Mouse (Mus musculus): Measurements from ENCODE around the gene Bmpr1a. TPM values are rescaled to one million over a fixed set of nuclear protein-coding genes. Genes with fewer than 3 reads are reported as not detected.

The Bmpr1a gene
- polyA plus RNA-seq, 1 experiment, result not detected

GRCm38 (mm10) chr14:34499664-34500063, 3.5 kb downstream of the Bmpr1a start:
- TF ChIP-seq FLI1 (IDR thresholded peaks at IDR 0.05; ENCODE audit: low read length) (no peak), GATA1 (IDR thresholded peaks at IDR 0.05; ENCODE audit: borderline replicate concordance, low read length) (no peak)
- peaks cover 13% of the 10 kb centered on the region for H3K4me1 ChIP-seq
- peaks cover 70% of the 10 kb centered on the region for H3K27me3 ChIP-seq (replicated peaks)

GRCm38 (mm10) chr14:34497346-34497745, 5.8 kb downstream of the Bmpr1a start:
- Histone ChIP-seq H3K9me3 (no peaks in the 10 kb centered on the region), H3K4me3 (replicated peaks) (no peak overlapping the region), H3K27me3 (replicated peaks) (peaks cover 51% of the 10 kb centered on the region), H3K4me1 (peaks cover 8% of the 10 kb centered on the region), H3K36me3 (replicated peaks; ENCODE audit: low read length) (no peaks in the 10 kb centered on the region)
- TF ChIP-seq GATA1 (IDR thresholded peaks at IDR 0.05; ENCODE audit: borderline replicate concordance, low read length) (no peak), FLI1 (IDR thresholded peaks at IDR 0.05; ENCODE audit: low read length) (no peak)

More at GRCm38 (mm10) chr14:34499664-34500063, 3.5 kb downstream of the Bmpr1a start:
- no peaks in the 10 kb centered on the region for H3K36me3 ChIP-seq (replicated peaks; ENCODE audit: low read length)
- H3K9me3 ChIP-seq, result no peaks in the 10 kb centered on the region
- H3K4me3 ChIP-seq (replicated peaks), result no peak overlapping the region

GRCm38 (mm10) chr14:34493682-34494081, 9.5 kb downstream of the Bmpr1a start:
- Histone ChIP-seq H3K36me3 (replicated peaks; ENCODE audit: low read length) (no peaks in the 10 kb centered on the region), H3K4me3 (replicated peaks) (no peak overlapping the region), H3K4me1 (no peaks in the 10 kb centered on the region), H3K9me3 (no peaks in the 10 kb centered on the region), H3K27me3 (replicated peaks) (peaks cover 25% of the 10 kb centered on the region)
- TF ChIP-seq GATA1 (IDR thresholded peaks at IDR 0.05; ENCODE audit: borderline replicate concordance, low read length), result no peak
- TF ChIP-seq FLI1 (IDR thresholded peaks at IDR 0.05; ENCODE audit: low read length), result no peak

- H3K4me1 ChIP-seq, result no peaks in the 10 kb centered on the region
- TF ChIP-seq GATA1 (IDR thresholded peaks at IDR 0.05; ENCODE audit: borderline replicate concordance, low read length) (no peak), FLI1 (IDR thresholded peaks at IDR 0.05; ENCODE audit: low read length) (no peak)
- H3K36me3 ChIP-seq (replicated peaks; ENCODE audit: low read length), result no peaks in the 10 kb centered on the region
- no peaks in the 10 kb centered on the region for H3K9me3 ChIP-seq
- H3K27me3 ChIP-seq (replicated peaks), result peaks cover 22% of the 10 kb centered on the region
- no peak overlapping the region for H3K4me3 ChIP-seq (replicated peaks)
Measured at GRCm38 (mm10) chr14:34492688-34493087, 10.5 kb downstream of the Bmpr1a start.

GRCm38 (mm10) chr14:34490965-34491364, 12.2 kb downstream of the Bmpr1a start:
- no peaks in the 10 kb centered on the region for H3K9me3 ChIP-seq
- H3K36me3 ChIP-seq (replicated peaks; ENCODE audit: low read length), result no peaks in the 10 kb centered on the region
- no peaks in the 10 kb centered on the region for H3K4me1 ChIP-seq
- H3K4me3 ChIP-seq (replicated peaks), result no peak overlapping the region
- peaks cover 11% of the 10 kb centered on the region for H3K27me3 ChIP-seq (replicated peaks)
- TF ChIP-seq GATA1 (IDR thresholded peaks at IDR 0.05; ENCODE audit: borderline replicate concordance, low read length) (no peak), FLI1 (IDR thresholded peaks at IDR 0.05; ENCODE audit: low read length) (no peak)

DNA sequence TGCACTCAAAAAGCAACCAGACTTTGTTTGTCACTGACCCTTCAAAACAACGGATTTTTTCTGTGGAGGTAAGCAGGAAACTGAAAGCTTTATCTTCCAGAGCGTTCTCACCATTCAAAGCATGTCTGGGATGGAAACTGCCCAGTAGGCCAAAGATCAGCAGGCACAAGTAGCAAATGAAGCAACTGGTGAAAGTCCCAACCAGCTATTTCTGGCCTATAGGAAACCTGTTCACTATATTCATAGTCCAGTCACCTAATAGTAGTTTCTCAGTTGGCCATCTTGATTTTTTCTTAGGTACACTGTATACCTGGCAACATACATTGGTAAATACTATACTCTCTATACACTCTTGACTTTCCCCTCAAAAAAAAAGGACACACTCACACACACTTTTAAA, 13.2 kb downstream of the Bmpr1a start:
- H3K4me1 ChIP-seq, result no peaks in the 10 kb centered on the region
- TF ChIP-seq FLI1 (IDR thresholded peaks at IDR 0.05; ENCODE audit: low read length), result no peak
- no peak for TF ChIP-seq GATA1 (IDR thresholded peaks at IDR 0.05; ENCODE audit: borderline replicate concordance, low read length)

GRCm38 (mm10) chr14:34486169-34486568, 17.0 kb downstream of the Bmpr1a start:
- no peaks in the 10 kb centered on the region for H3K36me3 ChIP-seq (replicated peaks; ENCODE audit: low read length)
- H3K27me3 ChIP-seq (replicated peaks), result peaks cover 4% of the 10 kb centered on the region
- H3K9me3 ChIP-seq, result no peaks in the 10 kb centered on the region
- no peak overlapping the region for H3K4me3 ChIP-seq (replicated peaks)
- H3K4me1 ChIP-seq, result no peaks in the 10 kb centered on the region
- TF ChIP-seq FLI1 (IDR thresholded peaks at IDR 0.05; ENCODE audit: low read length) (no peak), GATA1 (IDR thresholded peaks at IDR 0.05; ENCODE audit: borderline replicate concordance, low read length) (no peak)

More for the DNA sequence above, 13.2 kb downstream of the Bmpr1a start:
- peaks cover 11% of the 10 kb centered on the region for H3K27me3 ChIP-seq (replicated peaks)
- H3K4me3 ChIP-seq (replicated peaks), result no peak overlapping the region
- H3K9me3 ChIP-seq, result no peaks in the 10 kb centered on the region
- H3K36me3 ChIP-seq (replicated peaks; ENCODE audit: low read length), result no peaks in the 10 kb centered on the region

DNA sequence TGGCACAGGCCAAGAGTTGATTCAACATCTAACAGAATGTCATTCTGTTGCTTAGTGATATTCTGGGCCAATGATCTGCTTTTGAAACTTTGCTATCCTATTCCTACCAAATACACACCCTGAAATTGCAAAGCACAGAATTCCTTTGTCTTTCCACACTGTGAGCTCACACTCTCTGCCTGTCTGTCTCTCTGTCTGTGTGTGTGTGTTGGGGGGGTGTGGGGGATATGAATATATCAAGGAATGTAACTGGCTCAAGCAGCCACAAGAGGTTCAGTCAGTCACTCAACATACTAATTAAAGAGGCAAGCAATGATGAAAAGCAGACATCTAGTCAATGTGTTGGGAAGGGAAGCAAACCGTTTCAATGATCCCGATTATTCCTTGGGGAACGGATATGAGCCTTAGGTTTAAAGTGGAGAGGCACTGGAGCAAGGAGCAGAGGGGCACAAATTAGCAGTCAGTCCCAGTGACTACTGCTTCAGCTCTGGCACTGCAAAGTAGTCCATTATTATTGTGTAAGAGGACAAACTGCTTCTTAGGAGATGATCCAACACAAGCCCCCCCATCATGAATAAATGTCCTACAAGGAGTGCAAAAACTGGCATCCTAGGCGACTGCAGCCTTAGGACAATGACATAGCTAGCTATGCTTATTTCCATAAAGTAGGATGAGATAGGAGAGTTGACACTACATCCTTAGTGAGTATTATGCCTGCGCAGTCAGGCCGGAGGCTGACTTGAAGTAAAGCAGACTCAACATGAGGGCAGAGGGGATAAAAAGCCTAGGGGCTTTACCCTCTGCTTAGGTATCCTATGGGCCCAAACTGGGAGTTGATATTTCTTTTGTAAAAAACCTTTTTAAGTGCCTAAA, 19.4 kb downstream of the Bmpr1a start:
- Histone ChIP-seq H3K36me3 (replicated peaks; ENCODE audit: low read length) (no peaks in the 10 kb centered on the region), H3K9me3 (no peaks in the 10 kb centered on the region), H3K4me3 (replicated peaks) (no peak overlapping the region), H3K27me3 (replicated peaks) (peaks cover 2% of the 10 kb centered on the region), H3K4me1 (no peaks in the 10 kb centered on the region)
- TF ChIP-seq FLI1 (IDR thresholded peaks at IDR 0.05; ENCODE audit: low read length) (no peak), GATA1 (IDR thresholded peaks at IDR 0.05; ENCODE audit: borderline replicate concordance, low read length) (no peak)

DNA sequence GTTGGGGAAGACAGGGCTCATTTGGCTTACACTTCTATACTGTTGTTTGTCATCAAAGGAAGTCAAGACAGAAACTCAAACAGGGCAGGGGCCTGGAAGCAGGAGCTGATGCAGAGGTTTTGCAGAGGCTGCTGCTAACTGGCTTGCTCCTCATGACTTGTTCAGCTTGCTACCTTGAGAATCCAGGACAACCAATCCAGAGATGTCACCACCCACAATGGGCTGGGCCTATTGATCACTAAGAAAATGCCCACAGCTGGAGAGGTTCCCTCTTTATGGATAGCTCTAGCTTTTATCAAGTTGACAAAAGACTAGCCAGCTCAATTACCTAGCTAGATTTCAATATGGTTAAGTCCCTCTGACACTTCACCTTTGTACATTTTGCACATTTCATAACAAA, 31.6 kb downstream of the Bmpr1a start:
- H3K36me3 ChIP-seq (replicated peaks; ENCODE audit: low read length), result no peaks in the 10 kb centered on the region
- no peaks in the 10 kb centered on the region for H3K27me3 ChIP-seq (replicated peaks)
- no peaks in the 10 kb centered on the region for H3K4me1 ChIP-seq
- TF ChIP-seq GATA1 (IDR thresholded peaks at IDR 0.05; ENCODE audit: borderline replicate concordance, low read length) (no peak), FLI1 (IDR thresholded peaks at IDR 0.05; ENCODE audit: low read length) (no peak)
- H3K9me3 ChIP-seq, result no peaks in the 10 kb centered on the region
- H3K4me3 ChIP-seq (replicated peaks), result no peak overlapping the region

DNA sequence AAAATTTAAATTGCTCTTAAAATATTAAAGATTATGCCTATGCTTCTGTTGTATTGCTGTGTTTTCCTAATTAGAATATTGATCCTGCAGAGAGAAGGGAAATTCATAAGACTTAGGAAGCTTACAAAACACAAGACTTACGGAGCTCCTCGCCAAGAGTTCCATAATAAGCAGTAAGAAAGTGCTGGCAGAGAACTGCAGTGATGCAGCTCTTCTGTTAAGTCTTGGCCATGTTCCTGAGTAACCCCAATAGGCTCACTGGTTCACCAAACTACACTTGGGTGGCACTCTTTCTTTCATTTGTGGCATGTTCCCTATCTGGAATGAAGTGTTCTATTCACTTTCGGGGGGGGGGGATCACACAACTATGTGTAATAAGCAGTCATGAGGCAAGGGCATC, 36.9 kb downstream of the Bmpr1a start:
- no peak for TF ChIP-seq FLI1 (IDR thresholded peaks at IDR 0.05; ENCODE audit: low read length)
- TF ChIP-seq GATA1 (IDR thresholded peaks at IDR 0.05; ENCODE audit: borderline replicate concordance, low read length), result no peak
- Histone ChIP-seq H3K27me3 (replicated peaks) (no peaks in the 10 kb centered on the region), H3K4me3 (replicated peaks) (no peak overlapping the region), H3K4me1 (no peaks in the 10 kb centered on the region), H3K9me3 (no peaks in the 10 kb centered on the region), H3K36me3 (replicated peaks; ENCODE audit: low read length) (no peaks in the 10 kb centered on the region)
